Mouse (Mus musculus) bone marrow, adult 2 months (tissue): ENCODE results near the gene Zfp830.

ENCODE experiments used
- CTCF ChIP-seq: fragments of 200-500 bp; IDR thresholded peaks from 2 replicates; pipeline ENCODE4 v1.5.1; 2011; ENCODE audit warnings: low read length, control low read depth; ENCODE audit not compliant: control insufficient read depth, insufficient read depth
- POLR2A ChIP-seq: fragments of 200-500 bp; IDR thresholded peaks from 2 replicates; pipeline ENCODE4 v1.6.1; 2011; ENCODE audit warnings: low read depth, mild to moderate bottlenecking, control low read depth, low read length, borderline replicate concordance; ENCODE audit not compliant: control insufficient read depth

- TF ChIP-seq POLR2A: no peak
- no peak for TF ChIP-seq CTCF
These were observed 1.8 kb upstream of the Zfp830 start for GRCm38 (mm10) chr11:82762286-82762829.
